Mouse (Mus musculus): ENCODE measurements around the gene Slc25a14. TPM values are rescaled to one million over a fixed set of nuclear protein-coding genes. Genes with fewer than 3 reads are reported as not detected.
A peak's percentile ranks its signal among the peaks of the same experiment; 100 is the strongest.

The Slc25a14 gene
- polyA plus RNA-seq (2021): 13.6 TPM

GRCm38 (mm10) chrX:48623379-48624053, at the start of gene Slc25a14:
Slc25a14 (plus strand) TSS chrX:48623413.
- in situ Hi-C loops (cut with MboI; ENCODE audit: low pct_unique_long_range_greater_than_20kb): no loop called here
- POLR2A ChIA-PET: no interaction called here
- peaks cover 29% of the 10 kb centered on the region for H3K27me3 ChIP-seq
- no peak for TF ChIP-seq CTCF (IDR thresholded peaks at IDR 0.05)
- DNase-seq (ENCODE audit: low read depth, low spot score) (peak; percentile 27), ATAC-seq (peak; percentile 95)
- CTCF ChIA-PET: no interaction called here

- no peak for DNase-seq (ENCODE audit: low read depth, low spot score)
- POLR2A ChIA-PET: no interaction called here
- CTCF ChIA-PET: no interaction called here
- peaks cover 31% of the 10 kb centered on the region for H3K27me3 ChIP-seq
- in situ Hi-C loops (cut with MboI; ENCODE audit: low pct_unique_long_range_greater_than_20kb): no loop called here
- no peak for ATAC-seq
- no peak for TF ChIP-seq CTCF (IDR thresholded peaks at IDR 0.05)
These were observed 39.9 kb upstream of the Slc25a14 start for GRCm38 (mm10) chrX:48583332-48583731.

- no peak for TF ChIP-seq CTCF (IDR thresholded peaks at IDR 0.05)
- in situ Hi-C loops (cut with MboI; ENCODE audit: low pct_unique_long_range_greater_than_20kb): no loop called here
- ATAC-seq (peak; percentile 12), DNase-seq (ENCODE audit: low read depth, low spot score) (no peak)
- H3K27me3 ChIP-seq: peaks cover 3% of the 10 kb centered on the region
- ChIA-PET POLR2A (no interaction called here), CTCF (no interaction called here)
These were observed 29.5 kb upstream of the Slc25a14 start for GRCm38 (mm10) chrX:48593721-48594098.

- peaks cover 3% of the 10 kb centered on the region for H3K27me3 ChIP-seq
- ATAC-seq: peak; percentile 96
- TF ChIP-seq CTCF (IDR thresholded peaks at IDR 0.05): no peak
- ChIA-PET POLR2A (no interaction called here), CTCF (no interaction called here)
- in situ Hi-C loops (cut with MboI; ENCODE audit: low pct_unique_long_range_greater_than_20kb): no loop called here
- no peak for DNase-seq (ENCODE audit: low read depth, low spot score)
These were observed 29.0 kb upstream of the Slc25a14 start, which contains the start of gene Zfp280c for GRCm38 (mm10) chrX:48594099-48594760. Zfp280c (minus strand) TSS chrX:48594504.

GRCm38 (mm10) chrX:48596053-48596452, 27.2 kb upstream of the Slc25a14 start:
- H3K27me3 ChIP-seq: peaks cover 3% of the 10 kb centered on the region
- ATAC-seq (no peak), DNase-seq (ENCODE audit: low read depth, low spot score) (no peak)
- ChIA-PET CTCF (no interaction called here), POLR2A (no interaction called here)
- in situ Hi-C loops (cut with MboI; ENCODE audit: low pct_unique_long_range_greater_than_20kb): no loop called here
- TF ChIP-seq CTCF (IDR thresholded peaks at IDR 0.05): no peak

GRCm38 (mm10) chrX:48596906-48597305, 26.3 kb upstream of the Slc25a14 start:
- CTCF ChIA-PET: no interaction called here
- peaks cover 3% of the 10 kb centered on the region for H3K27me3 ChIP-seq
- no peak for ATAC-seq
- POLR2A ChIA-PET: no interaction called here
- in situ Hi-C loops (cut with MboI; ENCODE audit: low pct_unique_long_range_greater_than_20kb): no loop called here
- DNase-seq (ENCODE audit: low read depth, low spot score): no peak
- no peak for TF ChIP-seq CTCF (IDR thresholded peaks at IDR 0.05)

GRCm38 (mm10) chrX:48604872-48605271, 18.3 kb upstream of the Slc25a14 start:
- in situ Hi-C loops (cut with MboI; ENCODE audit: low pct_unique_long_range_greater_than_20kb): no loop called here
- ChIA-PET CTCF (no interaction called here), POLR2A (no interaction called here)
- TF ChIP-seq CTCF (IDR thresholded peaks at IDR 0.05): no peak
- ATAC-seq (no peak), DNase-seq (ENCODE audit: low read depth, low spot score) (no peak)
- peaks cover 31% of the 10 kb centered on the region for H3K27me3 ChIP-seq

- CTCF ChIA-PET: no interaction called here
- no peak for TF ChIP-seq CTCF (IDR thresholded peaks at IDR 0.05)
- peaks cover 29% of the 10 kb centered on the region for H3K27me3 ChIP-seq
- peak; percentile 2 for ATAC-seq
- no peak for DNase-seq (ENCODE audit: low read depth, low spot score)
- in situ Hi-C loops (cut with MboI; ENCODE audit: low pct_unique_long_range_greater_than_20kb): no loop called here
- POLR2A ChIA-PET: no interaction called here
These were observed 199 bp upstream of the Slc25a14 start for GRCm38 (mm10) chrX:48623049-48623378.

- DNase-seq (ENCODE audit: low read depth, low spot score) (no peak), ATAC-seq (no peak)
- in situ Hi-C loops (cut with MboI; ENCODE audit: low pct_unique_long_range_greater_than_20kb): no loop called here
- CTCF ChIA-PET: no interaction called here
- POLR2A ChIA-PET: no interaction called here
- TF ChIP-seq CTCF (IDR thresholded peaks at IDR 0.05): no peak
- H3K27me3 ChIP-seq: peaks cover 27% of the 10 kb centered on the region
These were observed 824 bp downstream of the Slc25a14 start for GRCm38 (mm10) chrX:48624054-48624420.

GRCm38 (mm10) chrX:48637032-48637431, 13.8 kb downstream of the Slc25a14 start:
- ChIA-PET CTCF (no interaction called here), POLR2A (no interaction called here)
- peaks cover 13% of the 10 kb centered on the region for H3K27me3 ChIP-seq
- ATAC-seq: no peak
- in situ Hi-C loops (cut with MboI; ENCODE audit: low pct_unique_long_range_greater_than_20kb): no loop called here
- no peak for DNase-seq (ENCODE audit: low read depth, low spot score)
- TF ChIP-seq CTCF (IDR thresholded peaks at IDR 0.05): peak; percentile 23

- in situ Hi-C loops (cut with MboI; ENCODE audit: low pct_unique_long_range_greater_than_20kb): no loop called here
- DNase-seq (ENCODE audit: low read depth, low spot score) (no peak), ATAC-seq (no peak)
- H3K27me3 ChIP-seq: peaks cover 16% of the 10 kb centered on the region
- CTCF ChIA-PET: interaction anchor here (0.7 to 1.5 kb wide), 4 partner anchors 10 to 27 kb away, joined by 3 read pairs; no protein-coding TSS in a partner anchor
- peak; percentile 66 for TF ChIP-seq CTCF (IDR thresholded peaks at IDR 0.05)
- POLR2A ChIA-PET: no interaction called here
These were observed 20.9 kb downstream of the Slc25a14 start for GRCm38 (mm10) chrX:48644122-48644521.

GRCm38 (mm10) chrX:48666807-48667206, 43.6 kb downstream of the Slc25a14 start:
- no peak for DNase-seq (ENCODE audit: low read depth, low spot score)
- ATAC-seq: no peak
- no peak for TF ChIP-seq CTCF (IDR thresholded peaks at IDR 0.05)
- H3K27me3 ChIP-seq: peaks cover 40% of the 10 kb centered on the region
- ChIA-PET POLR2A (no interaction called here), CTCF (interaction anchor here (2.1 kb wide), 1 partner anchor 9 kb away, joined by 4 read pairs; no protein-coding TSS in a partner anchor)
- in situ Hi-C loops (cut with MboI; ENCODE audit: low pct_unique_long_range_greater_than_20kb): no loop called here

Measured in Patski (cell line).